Mouse (Mus musculus) hindbrain, embryonic 12.5 days (tissue): ENCODE results near the gene Gm20388. TPM values are rescaled to one million over a fixed set of nuclear protein-coding genes. Genes with fewer than 3 reads are reported as not detected.

Source experiments
- ATAC-seq: fragments of 200-750 bp; cut with Nextera tagmentation; 2 replicates; pipeline ENCODE4 v1.8.0; 2017; ENCODE audit warnings: moderate TSS enrichment; ENCODE audit not compliant: low FRiP score
- H3K27ac ChIP-seq: fragments of 300-500 bp; sonication (generic); 2 replicates; pipeline ENCODE4 v1.5.1; 2016; ENCODE audit warnings: mild to moderate bottlenecking
- H3K27me3 ChIP-seq: fragments of 300-500 bp; sonication (generic); 2 replicates; pipeline ENCODE4 v1.6.1; 2016; ENCODE audit warnings: mild to moderate bottlenecking
- H3K36me3 ChIP-seq: fragments of 300-500 bp; sonication (generic); 2 replicates; pipeline ENCODE4 v1.6.1; 2016; ENCODE audit warnings: mild to moderate bottlenecking
- H3K4me1 ChIP-seq: fragments of 300-500 bp; sonication (generic); 2 replicates; pipeline ENCODE4 v1.6.1; 2016
- H3K4me2 ChIP-seq: fragments of 300-500 bp; sonication (generic); replicated peaks from 2 replicates; pipeline ENCODE4 v1.6.1; 2016; ENCODE audit warnings: mild to moderate bottlenecking
- H3K4me3 ChIP-seq: fragments of 300-500 bp; sonication (generic); 2 replicates; pipeline ENCODE4 v1.5.1; 2016; ENCODE audit warnings: mild to moderate bottlenecking
- H3K9ac ChIP-seq: fragments of 300-500 bp; sonication (generic); 2 replicates; pipeline ENCODE4 v1.6.1; 2016; ENCODE audit warnings: mild to moderate bottlenecking, moderate library complexity
- H3K9me3 ChIP-seq: fragments of 300-500 bp; sonication (generic); replicated peaks from 2 replicates; pipeline ENCODE4 v1.6.1; 2016; ENCODE audit warnings: mild to moderate bottlenecking
- WGBS: fragments of 180-500 bp; shearing (Covaris S2); methylation state at CpG from one replicate; pipeline ENCODE4 v1.1.7; 2016; 5-methylcytosine and 5-hydroxymethylcytosine counted together
- polyA plus RNA-seq: library from polyadenylated mRNA; unstranded; fragments of >200 nt; fragmentation: Nextera tagmentation; extraction: Ambion mirVana; gene quantifications from 2 replicates; pipeline ENCODE4 v1.2.1, GENCODE M21; 2016

Gm20388 gene
- polyA plus RNA-seq, 1 experiment from 2014 or later, result not detected

DNA sequence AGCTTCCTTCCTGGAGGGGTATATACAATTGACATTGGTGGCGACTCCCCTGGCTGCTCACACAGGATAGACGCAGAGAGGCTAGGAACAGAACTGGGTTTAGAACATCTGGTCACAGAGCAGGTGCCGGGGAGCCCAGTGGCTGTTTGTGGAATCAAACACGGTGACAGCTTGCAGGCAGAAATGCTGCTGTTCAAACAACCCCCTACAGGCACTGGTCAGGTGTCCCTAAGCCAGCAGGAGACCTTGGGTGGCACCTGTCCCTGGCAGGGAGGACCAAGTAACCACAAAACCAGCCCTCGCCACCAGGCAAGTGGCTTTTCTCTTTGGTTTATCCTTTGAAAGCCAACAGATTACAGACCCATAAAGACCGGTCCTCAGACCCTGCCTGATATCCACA, 2761.3 kb downstream of the Gm20388 start:
- Histone ChIP-seq H3K9me3 (no peaks in the 10 kb centered on the region), H3K4me1 (peaks cover 78% of the 10 kb centered on the region), H3K4me3 (no peak overlapping the region), H3K36me3 (no peaks in the 10 kb centered on the region), H3K9ac (no peak overlapping the region), H3K27ac (no peak overlapping the region), H3K4me2 (no peak overlapping the region), H3K27me3 (peaks cover 63% of the 10 kb centered on the region)
- ATAC-seq, result no peak
- WGBS, result 71% methylated on average over 6 of the region's 6 CpGs

DNA sequence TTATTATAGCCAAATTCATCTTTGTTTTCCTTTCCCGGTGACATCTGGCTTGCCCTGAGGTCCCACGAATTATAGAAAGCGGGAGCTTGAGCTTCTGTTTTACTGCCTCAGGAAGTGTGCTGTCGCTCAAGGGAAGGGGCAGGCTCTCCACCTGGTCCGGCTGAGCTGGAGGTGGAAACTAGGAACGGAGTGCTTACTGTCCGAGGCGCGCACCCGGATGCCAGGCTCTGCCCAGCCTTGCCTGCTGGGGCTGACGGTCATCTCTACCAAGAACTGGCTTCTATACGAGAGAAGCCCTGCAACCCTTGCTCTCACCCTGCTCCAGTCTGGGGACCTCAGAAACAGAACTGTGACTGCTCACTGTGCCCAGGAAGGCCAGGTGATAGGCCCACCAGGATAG, 2763.3 kb downstream of the Gm20388 start:
- H3K27ac ChIP-seq, result no peak overlapping the region
- no peak for ATAC-seq
- peaks cover 72% of the 10 kb centered on the region for H3K27me3 ChIP-seq
- no peaks in the 10 kb centered on the region for H3K36me3 ChIP-seq
- no peak overlapping the region for H3K4me3 ChIP-seq
- peak overlapping the region; percentile 92 for H3K4me2 ChIP-seq
- H3K4me1 ChIP-seq, result peaks cover 74% of the 10 kb centered on the region
- H3K9me3 ChIP-seq, result no peaks in the 10 kb centered on the region
- H3K9ac ChIP-seq, result no peak overlapping the region
- WGBS, result 84% methylated on average over 12 of the region's 12 CpGs

DNA sequence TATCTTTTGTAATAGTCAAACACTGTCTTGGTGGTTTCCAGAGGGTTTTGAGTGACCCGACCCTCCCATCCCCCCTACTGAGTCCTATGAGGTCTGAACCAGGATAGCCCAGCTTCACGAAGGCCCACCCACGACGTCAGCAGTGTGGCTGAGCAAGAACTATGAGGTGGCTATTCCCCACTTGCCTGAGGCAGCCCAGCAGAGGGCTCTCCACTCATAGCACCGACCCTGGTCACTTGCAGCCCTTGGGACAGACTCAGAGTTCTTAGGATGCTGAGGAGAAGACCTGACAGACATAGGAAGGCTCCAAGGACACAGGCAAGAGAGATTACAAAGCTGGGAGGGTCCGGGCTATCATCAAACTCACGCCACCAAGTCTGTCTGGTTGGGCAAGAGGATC, 2764.4 kb downstream of the Gm20388 start:
- no peaks in the 10 kb centered on the region for H3K36me3 ChIP-seq
- H3K27me3 ChIP-seq, result peaks cover 77% of the 10 kb centered on the region
- H3K9me3 ChIP-seq, result no peaks in the 10 kb centered on the region
- peak overlapping the region; percentile 77 for H3K4me3 ChIP-seq
- peaks cover 80% of the 10 kb centered on the region for H3K4me1 ChIP-seq
- H3K9ac ChIP-seq, result no peak overlapping the region; the same call in 1 of the 2 replicates
- H3K4me2 ChIP-seq, result peak overlapping the region; percentile 92
- 44% methylated on average over 7 of the region's 7 CpGs for WGBS
- no peak for ATAC-seq
- no peak overlapping the region for H3K27ac ChIP-seq

GRCm38 (mm10) chr8:122675596-122676420, 2765.2 kb downstream of the Gm20388 start:
- ATAC-seq, result no peak
- H3K27me3 ChIP-seq, result peaks cover 81% of the 10 kb centered on the region
- H3K9ac ChIP-seq, result peak overlapping the region; percentile 88
- H3K36me3 ChIP-seq, result no peaks in the 10 kb centered on the region
- peak overlapping the region; percentile 96 for H3K27ac ChIP-seq
- WGBS, result 78% methylated on average over 17 of the region's 17 CpGs
- peak overlapping the region; percentile 92 for H3K4me2 ChIP-seq
- H3K9me3 ChIP-seq, result no peaks in the 10 kb centered on the region
- H3K4me3 ChIP-seq, result peak overlapping the region; percentile 77
- H3K4me1 ChIP-seq, result peaks cover 79% of the 10 kb centered on the region

DNA sequence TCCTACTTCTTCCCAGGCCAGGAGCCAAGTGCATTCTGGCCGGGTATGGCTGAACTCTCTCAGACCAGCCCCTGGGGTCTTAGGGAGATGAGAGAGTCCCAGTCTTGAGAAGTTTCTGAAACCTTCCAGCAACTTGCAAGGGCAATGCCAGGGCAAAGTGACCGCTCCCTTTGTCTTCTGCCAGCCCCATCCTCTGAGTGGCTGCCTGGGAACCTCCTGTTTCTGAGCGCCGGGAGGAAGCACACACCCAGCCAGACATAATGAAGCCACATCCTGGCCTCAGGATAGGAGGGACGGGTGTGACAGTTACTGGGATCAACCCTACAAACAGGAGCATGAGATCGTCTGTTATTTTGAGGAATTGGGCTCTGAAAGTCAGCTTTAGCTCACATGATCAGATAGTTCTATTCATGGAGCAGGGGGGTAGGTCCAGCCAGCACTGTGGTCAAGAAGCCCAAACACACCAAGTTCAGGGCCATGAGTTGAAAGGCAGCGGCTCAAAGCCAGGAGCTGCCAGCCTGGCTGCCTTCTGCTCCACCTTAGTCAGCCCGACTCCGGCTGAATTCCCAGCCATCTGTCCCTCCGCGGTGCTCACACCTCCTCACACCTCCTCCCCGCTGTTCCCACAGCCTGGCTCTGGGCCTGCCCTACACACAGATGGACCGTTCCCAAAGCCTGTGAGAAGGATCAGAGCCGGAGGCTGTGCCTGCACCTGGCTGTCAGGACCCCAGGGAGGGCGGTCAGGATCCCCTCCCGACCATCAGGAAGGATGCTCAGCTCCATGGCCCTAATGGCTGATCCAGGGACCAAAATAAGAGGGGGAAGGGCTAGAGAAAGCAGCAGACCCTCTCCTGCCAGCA, 2766.2 kb downstream of the Gm20388 start:
- peak overlapping the region; percentile 77 for H3K4me3 ChIP-seq
- peaks cover 75% of the 10 kb centered on the region for H3K4me1 ChIP-seq
- H3K4me2 ChIP-seq, result peak overlapping the region; percentile 92
- no peaks in the 10 kb centered on the region for H3K9me3 ChIP-seq
- no peaks in the 10 kb centered on the region for H3K36me3 ChIP-seq
- H3K27me3 ChIP-seq, result peaks cover 83% of the 10 kb centered on the region
- H3K9ac ChIP-seq, result peak overlapping the region; percentile 88
- WGBS, result 11% methylated on average over 16 of the region's 16 CpGs
- peak overlapping the region; percentile 96 for H3K27ac ChIP-seq
- peak; percentile 51 for ATAC-seq

DNA sequence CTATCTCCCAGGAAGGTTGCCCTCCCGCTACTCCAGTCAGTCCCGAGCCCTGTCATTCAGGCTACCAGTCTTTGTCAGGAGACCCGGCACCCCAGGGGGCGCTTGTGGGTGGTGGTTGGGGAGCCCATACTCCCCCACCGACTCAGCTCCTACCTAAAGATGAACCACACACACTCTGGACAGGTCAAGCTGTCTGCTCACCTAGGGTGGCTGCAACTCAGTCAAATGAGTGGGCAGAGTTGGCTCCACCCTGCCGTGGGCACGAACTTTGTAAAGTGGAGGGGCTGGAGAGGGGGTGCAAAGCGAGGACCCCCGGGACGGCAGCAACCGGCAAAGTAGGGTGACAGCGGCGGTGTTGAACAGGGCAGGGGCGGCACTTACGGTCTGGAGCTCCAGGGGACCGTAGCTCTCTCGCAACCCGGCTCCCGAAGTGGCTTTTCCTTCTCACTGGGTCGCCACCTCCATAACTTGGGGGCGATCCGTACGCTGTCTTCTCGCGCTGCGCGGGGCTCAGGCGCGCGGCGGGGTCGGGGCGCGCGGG, 2766.9 kb downstream of the Gm20388 start:
- ATAC-seq, result peak; percentile 15
- Histone ChIP-seq H3K27me3 (peaks cover 85% of the 10 kb centered on the region), H3K4me2 (peak overlapping the region; percentile 92), H3K9ac (peak overlapping the region; percentile 88), H3K36me3 (no peaks in the 10 kb centered on the region), H3K4me3 (peak overlapping the region; percentile 77), H3K27ac (peak overlapping the region; percentile 96), H3K4me1 (peaks cover 70% of the 10 kb centered on the region), H3K9me3 (no peaks in the 10 kb centered on the region)
- 2% methylated on average over 35 of the region's 35 CpGs for WGBS

GRCm38 (mm10) chr8:122678061-122678895, 2767.6 kb downstream of the Gm20388 start:
- ATAC-seq, result peak; percentile 83
- H3K9me3 ChIP-seq, result no peaks in the 10 kb centered on the region
- peaks cover 64% of the 10 kb centered on the region for H3K4me1 ChIP-seq
- peaks cover 81% of the 10 kb centered on the region for H3K27me3 ChIP-seq
- under 1% methylated on average over 106 of the region's 127 CpGs for WGBS
- peak overlapping the region; percentile 77 for H3K4me3 ChIP-seq
- H3K36me3 ChIP-seq, result no peaks in the 10 kb centered on the region
- H3K27ac ChIP-seq, result peak overlapping the region; percentile 96
- peak overlapping the region; percentile 92 for H3K4me2 ChIP-seq
- peak overlapping the region; percentile 88 for H3K9ac ChIP-seq

DNA sequence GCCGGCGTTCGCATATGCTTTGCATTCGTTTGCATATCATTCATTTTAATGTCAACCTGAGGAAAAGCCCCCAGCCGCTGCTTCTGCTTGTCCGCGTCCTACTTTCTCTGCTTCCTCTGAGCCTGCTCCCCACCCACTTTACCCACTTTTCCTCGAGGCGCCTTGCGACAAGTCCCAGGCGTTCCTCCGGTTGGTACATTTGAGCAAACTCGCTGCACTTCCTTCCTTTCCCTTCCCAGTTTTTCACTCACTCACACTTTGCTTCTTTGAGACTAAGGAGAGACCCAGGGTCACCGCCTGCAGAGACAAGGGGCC, 2768.2 kb downstream of the Gm20388 start:
- Histone ChIP-seq H3K27ac (peak overlapping the region; percentile 96), H3K27me3 (peaks cover 75% of the 10 kb centered on the region), H3K4me3 (peak overlapping the region; percentile 77), H3K9me3 (no peaks in the 10 kb centered on the region), H3K36me3 (no peaks in the 10 kb centered on the region), H3K4me1 (peaks cover 58% of the 10 kb centered on the region), H3K9ac (peak overlapping the region; percentile 43; the same call in 1 of the 2 replicates), H3K4me2 (peak overlapping the region; percentile 92)
- WGBS, result 1% methylated on average over 14 of the region's 14 CpGs
- ATAC-seq, result no peak

DNA sequence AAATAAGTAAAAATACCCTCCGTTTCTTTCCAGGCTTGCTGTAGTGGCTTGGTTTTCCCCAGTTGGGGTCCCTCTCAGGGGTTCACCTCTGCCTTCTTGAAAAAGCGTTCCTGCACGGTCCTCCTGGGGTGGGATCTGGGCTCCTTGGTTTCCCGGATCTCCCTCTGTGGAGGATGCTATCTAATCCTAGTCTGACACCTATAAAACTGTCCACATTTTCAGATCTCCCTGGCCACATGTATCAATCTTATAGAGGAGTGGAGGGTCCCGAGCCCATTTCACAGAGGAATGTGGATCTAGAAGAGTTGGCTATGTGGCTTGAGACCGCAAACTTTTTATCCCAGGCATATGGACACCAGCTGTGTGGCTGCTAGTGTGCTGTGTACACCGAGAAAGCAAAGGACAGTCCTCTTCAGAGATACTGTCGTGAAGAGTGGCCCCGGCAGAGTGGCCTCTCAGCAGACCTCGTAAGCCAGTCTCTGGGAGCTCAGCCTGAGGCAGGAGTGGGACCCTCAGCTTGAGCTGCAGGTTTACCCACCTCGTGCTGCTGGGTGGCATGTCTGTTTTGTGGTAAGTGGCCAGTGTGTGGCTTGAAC, 2768.8 kb downstream of the Gm20388 start:
- H3K9ac ChIP-seq, result peak overlapping the region; percentile 43; the same call in 1 of the 2 replicates
- peaks cover 69% of the 10 kb centered on the region for H3K27me3 ChIP-seq
- WGBS, result 24% methylated on average over 11 of the region's 11 CpGs
- H3K9me3 ChIP-seq, result no peaks in the 10 kb centered on the region
- H3K4me1 ChIP-seq, result peaks cover 52% of the 10 kb centered on the region
- peak overlapping the region; percentile 77 for H3K4me3 ChIP-seq
- ATAC-seq, result no peak
- peak overlapping the region; percentile 92 for H3K4me2 ChIP-seq
- H3K36me3 ChIP-seq, result no peaks in the 10 kb centered on the region
- peak overlapping the region; percentile 96 for H3K27ac ChIP-seq

DNA sequence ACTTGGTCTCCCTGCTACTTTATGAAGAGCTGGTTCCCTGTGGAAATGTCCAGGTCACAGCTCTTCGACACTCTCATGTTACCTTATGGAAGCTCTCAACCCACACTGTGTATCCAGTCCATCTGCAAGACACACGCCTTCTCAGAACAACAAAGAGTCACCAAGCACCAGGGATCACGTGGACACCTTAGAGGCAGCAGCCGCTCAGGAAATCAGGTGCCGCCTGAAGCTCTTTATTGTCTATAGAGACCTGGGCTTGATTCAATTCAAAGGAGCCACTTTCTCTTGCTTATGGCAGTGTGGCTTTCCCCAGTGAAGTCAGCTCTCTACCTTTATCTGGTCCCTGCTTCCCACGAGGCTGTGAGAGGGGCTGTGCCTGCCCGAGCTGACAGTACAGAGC, 2769.5 kb downstream of the Gm20388 start:
- peaks cover 62% of the 10 kb centered on the region for H3K27me3 ChIP-seq
- ATAC-seq, result no peak
- H3K4me2 ChIP-seq, result no peak overlapping the region

GRCm38 (mm10) chr8:122682820-122683219, 2772.2 kb downstream of the Gm20388 start:
- Histone ChIP-seq H3K27me3 (peaks cover 43% of the 10 kb centered on the region), H3K27ac (no peak overlapping the region), H3K9me3 (no peaks in the 10 kb centered on the region), H3K4me1 (peaks cover 22% of the 10 kb centered on the region), H3K4me2 (no peak overlapping the region), H3K36me3 (no peaks in the 10 kb centered on the region), H3K4me3 (no peak overlapping the region), H3K9ac (no peak overlapping the region)
- WGBS, result 90% methylated on average over 11 of the region's 11 CpGs
- no peak for ATAC-seq

More for the DNA sequence above, 2769.5 kb downstream of the Gm20388 start:
- Histone ChIP-seq H3K36me3 (no peaks in the 10 kb centered on the region), H3K9ac (no peak overlapping the region), H3K4me3 (no peak overlapping the region), H3K27ac (peak overlapping the region; percentile 96), H3K9me3 (no peaks in the 10 kb centered on the region), H3K4me1 (peaks cover 45% of the 10 kb centered on the region)
- 43% methylated on average over 7 of the region's 7 CpGs for WGBS
